21 mouse cellular contexts compared by ENCODE assay signal in the genomic region with DNA sequence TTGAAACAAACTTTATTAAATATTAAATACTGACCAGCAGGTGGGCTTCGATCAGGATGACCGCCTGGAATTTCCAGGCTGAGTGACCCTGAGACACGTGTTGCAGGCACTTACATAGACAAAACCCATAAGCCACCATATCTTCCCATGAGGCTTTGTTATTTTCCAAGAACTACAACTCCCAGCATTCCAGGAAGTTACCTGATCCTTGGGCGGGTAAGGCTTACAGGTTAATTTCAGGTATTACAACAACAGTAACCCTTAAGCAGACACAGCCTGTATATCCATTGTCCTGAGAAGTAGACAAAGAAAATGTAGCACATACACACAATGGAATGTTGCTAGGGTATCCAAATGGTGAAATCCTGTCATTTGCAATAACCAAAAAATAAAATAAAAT.
"Had no signal": no experiment of that assay in that cellular context is flagged by ENCODE, and none has a peak within 500 bp of the region (broad histone marks: within the 10 kb centered on the region; RNA-seq: fewer than 3 reads in every experiment).

No protein-coding gene starts in this region.

- H3K27ac ChIP-seq: kidney, embryonic 15.5 days; left cerebral cortex, adult 2 months; liver, embryonic 13.5 days; lung, embryonic 15.5 days; midbrain, embryonic 12.5 days; midbrain, embryonic 15.5 days; neural tube, embryonic 12.5 days; neural tube, embryonic 15.5 days; stomach, embryonic 15.5 days had no signal

- H3K4me2 ChIP-seq: kidney, embryonic 15.5 days; liver, embryonic 13.5 days; lung, embryonic 15.5 days; midbrain, embryonic 12.5 days; midbrain, embryonic 15.5 days; neural tube, embryonic 12.5 days; neural tube, embryonic 15.5 days; stomach, embryonic 15.5 days had no signal

- H3K27me3 ChIP-seq: kidney, embryonic 15.5 days; liver, embryonic 13.5 days; lung, embryonic 15.5 days; midbrain, embryonic 12.5 days; midbrain, embryonic 15.5 days; neural tube, embryonic 12.5 days; neural tube, embryonic 15.5 days; stomach, embryonic 15.5 days had no signal

- DNase-seq: kidney, adult 8-10 months; kidney, postnatal 10 days; kidney, postnatal 36 days; layer of hippocampus, postnatal 36 days; liver, embryonic 13.5 days; lung, postnatal 14 days; lung, postnatal 4 days; retina, postnatal 1 day; right cerebral cortex, postnatal 25 days; spleen, adult 18-20 months; thymus, adult 18-20 months; thymus, postnatal 14 days; thymus, postnatal 4 days had no signal

- H3K4me1 ChIP-seq: kidney, embryonic 15.5 days; lung, embryonic 15.5 days; midbrain, embryonic 12.5 days; midbrain, embryonic 15.5 days; neural tube, embryonic 12.5 days; neural tube, embryonic 15.5 days; stomach, embryonic 15.5 days had no signal

- H3K9me3 ChIP-seq: kidney, embryonic 15.5 days; liver, embryonic 13.5 days; lung, embryonic 15.5 days; midbrain, embryonic 12.5 days; midbrain, embryonic 15.5 days; neural tube, embryonic 12.5 days; neural tube, embryonic 15.5 days; stomach, embryonic 15.5 days had no signal

- H3K4me3 ChIP-seq: kidney, embryonic 15.5 days; left cerebral cortex, adult 2 months; liver, embryonic 13.5 days; lung, embryonic 15.5 days; midbrain, embryonic 12.5 days; midbrain, embryonic 15.5 days; neural tube, embryonic 12.5 days; neural tube, embryonic 15.5 days; stomach, embryonic 15.5 days had no signal

- H3K36me3 ChIP-seq: kidney, embryonic 15.5 days; liver, embryonic 13.5 days; lung, embryonic 15.5 days; midbrain, embryonic 12.5 days; midbrain, embryonic 15.5 days; neural tube, embryonic 12.5 days; neural tube, embryonic 15.5 days; stomach, embryonic 15.5 days had no signal

- ATAC-seq: midbrain, embryonic 15.5 days had no signal

- H3K9ac ChIP-seq: kidney, embryonic 15.5 days; liver, embryonic 13.5 days; lung, embryonic 15.5 days; midbrain, embryonic 12.5 days; midbrain, embryonic 15.5 days; neural tube, embryonic 12.5 days; neural tube, embryonic 15.5 days; stomach, embryonic 15.5 days had no signal
